Mouse (Mus musculus) adrenal gland, postnatal 10 days (tissue): ENCODE measurements around the gene Rac3. TPM values are rescaled to one million over a fixed set of nuclear protein-coding genes. Genes with fewer than 3 reads are reported as not detected.

Experiments used
- DNase-seq: peaks from one replicate; pipeline ENCODE4 v3.0.0; 2021; ENCODE audit warnings: mixed read lengths
- total RNA-seq, 2 experiments: library from RNA; stranded (reverse); gene quantifications; 2 replicates each; pipeline ENCODE4 v1.2.3; 2021

Rac3 gene
- total RNA-seq, 2 experiments from 2014 or later = 3.8 to 9.5 TPM

GRCm38 (mm10) chr11:120704486-120705325 is 16.6 kb upstream of the Rac3 start:
- DNase-seq = no peak

GRCm38 (mm10) chr11:120706120-120706519 is 15.2 kb upstream of the Rac3 start:
- DNase-seq = no peak

GRCm38 (mm10) chr11:120707225-120707624 is 14.0 kb upstream of the Rac3 start:
- DNase-seq = no peak

- no peak for DNase-seq
Measured at GRCm38 (mm10) chr11:120707969-120708368, 13.3 kb upstream of the Rac3 start.

GRCm38 (mm10) chr11:120709551-120709950 is 11.7 kb upstream of the Rac3 start:
- no peak for DNase-seq

GRCm38 (mm10) chr11:120710672-120711071 is 10.6 kb upstream of the Rac3 start:
- DNase-seq = no peak

- no peak for DNase-seq
Measured at GRCm38 (mm10) chr11:120711980-120712604, 9.2 kb upstream of the Rac3 start.

- peak; percentile 77 for DNase-seq
Measured at GRCm38 (mm10) chr11:120712771-120713568, 8.3 kb upstream of the Rac3 start.

GRCm38 (mm10) chr11:120713580-120714518 is 7.4 kb upstream of the Rac3 start, which contains the start of the genes Cenpx and Lrrc45:
Cenpx (minus strand) TSS chr11:120713738.
Lrrc45 (plus strand) TSS chr11:120713925.
- DNase-seq = peak; percentile 97

- no peak for DNase-seq
Measured at GRCm38 (mm10) chr11:120714546-120714945, 6.7 kb upstream of the Rac3 start.

- DNase-seq = no peak
Measured at GRCm38 (mm10) chr11:120715131-120715530, 6.1 kb upstream of the Rac3 start.

- no peak for DNase-seq
Measured at GRCm38 (mm10) chr11:120719242-120719641, 2.0 kb upstream of the Rac3 start.

- no peak for DNase-seq
Measured at GRCm38 (mm10) chr11:120719841-120720376, 1.4 kb upstream of the Rac3 start.

- peak; percentile 95 for DNase-seq
Measured at GRCm38 (mm10) chr11:120720450-120720849, 820 bp upstream of the Rac3 start.

GRCm38 (mm10) chr11:120722067-120722630 is 879 bp downstream of the Rac3 start:
- DNase-seq = no peak

- DNase-seq = no peak
Measured at GRCm38 (mm10) chr11:120722761-120723382, 1.6 kb downstream of the Rac3 start.

- no peak for DNase-seq
Measured at GRCm38 (mm10) chr11:120723509-120723908, 2.2 kb downstream of the Rac3 start.

- no peak for DNase-seq
Measured at GRCm38 (mm10) chr11:120726243-120727168, 5.2 kb downstream of the Rac3 start.

- DNase-seq = peak; percentile 92
Measured at GRCm38 (mm10) chr11:120727169-120727527, 5.9 kb downstream of the Rac3 start, which contains the start of gene Dcxr. Dcxr (minus strand) TSS chr11:120727281.
